Mouse (Mus musculus): ENCODE results near the gene Cfb. TPM values are rescaled to one million over a fixed set of nuclear protein-coding genes. Genes with fewer than 3 reads are reported as not detected.

Gene Cfb
- polyA plus RNA-seq (2012; rRNA removed), result 16.7 and 26.4 TPM in 2 replicates

DNA sequence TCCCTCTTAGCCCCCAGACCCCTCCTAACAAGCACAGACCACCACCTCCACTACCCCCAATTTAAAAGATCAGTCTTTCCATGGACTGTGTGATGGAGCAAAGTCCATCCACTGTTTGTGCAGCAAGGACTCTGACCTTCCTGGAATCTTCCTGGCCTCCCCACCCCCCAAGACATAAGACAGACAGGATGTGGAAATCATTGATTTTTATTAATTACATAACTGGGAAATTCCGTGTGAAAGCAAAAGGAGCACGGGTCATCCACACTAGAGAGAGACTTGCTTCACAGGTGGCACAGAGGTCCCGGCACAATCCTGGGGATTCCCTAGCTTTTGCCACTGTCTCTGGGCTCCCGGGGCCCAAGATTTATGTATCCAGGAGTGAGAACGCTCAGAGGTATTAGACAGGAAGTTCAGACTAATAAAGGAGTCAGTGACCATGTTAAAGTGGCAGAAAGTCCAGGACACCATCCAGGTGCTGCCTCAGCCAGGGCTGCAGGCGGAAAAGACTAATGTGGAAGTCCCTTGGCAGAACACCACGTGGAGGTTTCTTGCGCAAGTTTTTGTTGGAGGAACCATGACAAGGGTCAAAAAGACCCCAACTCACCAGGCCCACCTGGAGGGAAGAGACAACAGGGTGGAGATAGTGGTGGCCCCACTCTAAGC lies at the start of gene Cfb:
TSS of gene Cfb (minus strand) at position 103 of the 666 bp plus-strand sequence.

DNA sequence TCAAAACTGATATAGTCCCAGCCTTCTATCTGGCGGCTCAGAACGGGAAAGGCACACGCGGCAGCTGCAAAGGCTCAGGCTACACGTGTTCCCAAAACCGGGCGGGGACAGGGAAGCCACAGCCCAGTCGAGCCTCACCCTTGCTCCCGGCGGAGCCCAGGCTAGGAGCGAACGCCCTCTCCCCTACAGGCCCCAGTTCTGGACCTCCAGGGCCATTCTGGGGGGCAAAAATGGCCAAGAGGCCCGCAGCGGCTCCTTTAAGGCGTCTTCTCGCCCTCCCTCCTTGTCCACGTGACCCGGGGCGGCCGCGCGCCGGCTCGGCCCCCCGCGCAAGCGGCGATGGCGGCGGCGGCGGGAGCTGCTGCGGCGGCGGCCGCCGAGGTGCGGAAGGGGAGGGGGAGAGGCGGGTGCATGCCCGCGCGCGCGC lies 35.9 kb upstream of the Cfb start, which contains the start of the genes C2 and Ehmt2:
TSS of gene C2 (minus strand) at position 106 of the 427 bp plus-strand sequence.
TSS of gene Ehmt2 (plus strand) at position 310 of the 427 bp plus-strand sequence.

DNA sequence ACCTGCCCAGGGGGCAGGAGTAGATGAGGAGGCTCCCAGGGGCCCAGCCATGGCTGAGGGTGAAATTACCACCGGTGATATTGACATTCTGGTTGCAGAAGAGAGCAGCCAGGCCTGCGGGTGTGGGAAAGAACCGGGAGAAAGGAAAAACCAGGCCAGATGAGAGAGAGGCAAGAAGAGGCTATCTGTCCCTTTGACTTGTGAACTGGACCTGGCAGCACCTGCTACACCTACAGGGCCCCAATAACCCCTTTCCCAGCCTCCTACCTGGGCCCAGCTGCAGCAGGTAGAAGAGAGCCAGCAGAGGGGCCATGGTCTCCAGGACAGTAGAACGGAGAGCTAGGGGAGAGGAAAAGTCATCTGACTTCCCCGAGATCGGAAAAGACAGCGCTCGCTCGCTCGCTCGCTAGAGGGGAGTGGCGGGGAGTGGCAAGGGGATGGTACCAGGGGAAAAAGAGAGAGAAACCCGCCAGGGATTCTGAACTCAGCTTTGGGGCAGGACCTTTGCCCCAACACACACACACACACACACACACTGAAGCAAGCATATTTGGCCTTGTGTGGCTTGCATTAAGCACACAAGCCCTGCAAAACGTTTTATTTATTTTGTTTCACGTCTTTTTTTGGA lies 19.5 kb upstream of the Cfb start, which contains the start of gene Gm20547:
TSS of gene Gm20547 (minus strand) at position 360 of the 628 bp plus-strand sequence.

DNA sequence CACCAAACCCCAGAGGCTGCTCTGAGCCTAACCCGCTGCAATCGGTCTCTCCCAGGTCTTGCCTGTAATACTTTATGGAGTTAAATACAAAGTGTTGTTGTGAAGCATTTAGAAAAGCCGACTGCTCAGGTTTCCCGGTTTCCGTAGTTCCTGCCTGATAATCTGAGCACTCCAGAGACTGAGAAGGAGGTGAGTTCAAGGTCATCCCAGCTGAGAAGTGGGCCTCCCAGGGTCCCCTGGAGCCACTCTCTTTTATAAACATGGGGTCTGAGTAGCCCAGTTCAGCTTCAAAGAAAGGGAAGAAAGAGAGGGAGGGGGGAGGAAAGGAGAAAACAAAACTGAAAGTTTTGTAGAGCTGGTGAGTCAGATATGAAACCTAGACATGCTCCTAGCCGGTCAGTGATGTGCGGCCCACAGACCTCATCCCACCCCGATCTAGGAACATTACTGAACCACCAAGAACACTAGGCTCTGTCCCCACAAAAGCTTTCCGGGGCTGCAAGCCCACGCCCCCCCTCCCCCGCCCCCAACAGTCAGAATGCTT lies 17.1 kb upstream of the Cfb start, which contains the start of gene Zbtb12:
TSS of gene Zbtb12 (plus strand) at position 148 of the 544 bp plus-strand sequence.

DNA sequence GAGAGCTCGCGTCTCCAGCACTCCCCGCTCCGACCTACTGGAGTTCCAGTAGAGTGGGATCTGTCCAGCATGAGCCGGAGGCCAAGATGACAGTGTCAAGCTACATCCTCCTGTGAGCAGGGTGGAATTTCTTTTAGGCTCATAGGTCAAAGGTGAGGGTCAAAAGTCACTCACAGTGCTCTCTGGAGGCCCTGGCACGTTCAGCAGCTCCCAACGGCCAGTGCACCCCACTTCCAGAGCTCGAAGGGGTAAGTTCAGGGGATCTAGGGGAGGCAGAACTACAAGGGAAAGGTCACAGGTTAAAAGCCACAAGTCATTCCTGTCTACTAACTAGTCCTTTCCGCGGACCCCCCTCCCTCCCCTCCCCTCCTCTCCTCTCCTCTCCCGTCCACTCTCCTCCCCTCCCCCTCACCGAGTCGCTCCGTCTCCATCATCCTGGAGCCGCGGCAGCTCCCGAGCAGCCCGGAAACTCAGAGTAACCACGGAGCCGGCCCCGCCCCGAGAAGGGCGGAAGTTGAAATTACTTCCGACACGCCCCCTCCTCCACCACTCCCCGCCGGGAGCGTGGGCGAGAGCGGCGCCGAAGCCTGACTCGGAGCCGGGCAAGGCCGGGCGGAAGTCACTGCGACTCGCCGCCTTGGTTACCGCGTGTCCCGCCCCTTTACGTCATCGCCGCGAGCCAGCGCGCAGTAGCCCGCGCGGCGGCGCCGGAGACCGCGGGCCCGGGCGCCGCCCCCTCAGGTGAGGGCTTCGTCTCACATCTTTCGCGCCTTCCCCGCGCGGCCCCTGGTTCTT lies 12.4 kb downstream of the Cfb start, which contains the start of the genes Skiv2l and Nelfe:
TSS of gene Skiv2l (minus strand) at position 489 of the 795 bp plus-strand sequence.
TSS of gene Nelfe (plus strand) at position 670 of the 795 bp plus-strand sequence.

DNA sequence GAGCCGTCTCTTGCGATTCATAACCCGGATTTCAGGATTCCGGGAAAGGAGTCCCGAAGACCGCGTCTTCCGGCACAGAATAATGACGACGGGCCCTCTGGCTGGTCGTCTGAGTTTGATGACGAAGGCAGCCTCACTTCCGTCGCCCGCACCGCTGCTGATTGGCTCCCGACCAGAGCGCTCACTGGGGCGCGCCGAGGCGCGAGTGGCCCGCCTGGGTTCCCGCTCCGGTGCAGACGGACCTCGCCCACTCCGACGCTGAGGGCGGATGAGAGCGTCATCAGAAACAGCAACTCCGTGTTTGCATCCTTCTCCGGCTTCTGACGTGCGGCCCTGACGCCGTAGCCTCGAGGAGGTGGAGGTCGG lies 25.5 kb downstream of the Cfb start, which contains the start of the genes Stk19 and Dxo:
TSS of gene Stk19 (minus strand) at position 90 of the 366 bp plus-strand sequence.
TSS of gene Dxo (plus strand) at position 164 of the 366 bp plus-strand sequence.

Other genes starting within 250 kb of the Cfb start
- gene Egfl8, start 246.5 kb downstream of the Cfb start, polyA plus RNA-seq (2012; rRNA removed), result 3.9 and 5.0 TPM in 2 replicates
- gene Ppt2, start 234.0 kb downstream of the Cfb start, polyA plus RNA-seq (2012; rRNA removed), result 41.5 and 54.3 TPM in 2 replicates
- 6.4 and 7.2 TPM in 2 replicates for gene Prrt1, start 233.0 kb downstream of the Cfb start, polyA plus RNA-seq (2012; rRNA removed)
- 2.6 and 5.9 TPM in 2 replicates for gene Fkbpl, start 217.8 kb downstream of the Cfb start, polyA plus RNA-seq (2012; rRNA removed)
- gene Atf6b, start 215.4 kb downstream of the Cfb start, polyA plus RNA-seq (2012; rRNA removed), result 121 and 125 TPM in 2 replicates
- 47.5 and 63.3 TPM in 2 replicates for gene Tnxb, start 192.0 kb downstream of the Cfb start, polyA plus RNA-seq (2012; rRNA removed)
- gene C4b, start 118.6 kb downstream of the Cfb start, polyA plus RNA-seq (2012; rRNA removed), result 35.2 and 35.5 TPM in 2 replicates
- gene Cyp21a1, start 58.0 kb downstream of the Cfb start, polyA plus RNA-seq (2012; rRNA removed), result 1.5 and 2.7 TPM in 2 replicates
- gene Stk19, start 25.6 kb downstream of the Cfb start, polyA plus RNA-seq (2012; rRNA removed), result 56.5 and 60.0 TPM in 2 replicates
- 45.2 and 55.1 TPM in 2 replicates for gene Dxo, start 25.5 kb downstream of the Cfb start, polyA plus RNA-seq (2012; rRNA removed)
- gene Skiv2l, start 12.3 kb downstream of the Cfb start, polyA plus RNA-seq (2012; rRNA removed), result 114 and 120 TPM in 2 replicates
- gene Nelfe, start 12.1 kb downstream of the Cfb start, polyA plus RNA-seq (2012; rRNA removed), result 24.5 and 28.4 TPM in 2 replicates
- gene Zbtb12, start 17.0 kb upstream of the Cfb start, polyA plus RNA-seq (2012; rRNA removed), result 31.4 and 37.2 TPM in 2 replicates
- 0.06 TPM in 1 of 2 replicates, not detected in the other for gene Gm20547, start 19.5 kb upstream of the Cfb start, polyA plus RNA-seq (2012; rRNA removed)
- gene C2, start 35.7 kb upstream of the Cfb start, polyA plus RNA-seq (2012; rRNA removed), result 44.6 and 48.4 TPM in 2 replicates
- gene Ehmt2, start 36.0 kb upstream of the Cfb start, polyA plus RNA-seq (2012; rRNA removed), result 397 and 463 TPM in 2 replicates
- 10.4 and 10.5 TPM in 2 replicates for gene Slc44a4, start 51.9 kb upstream of the Cfb start, polyA plus RNA-seq (2012; rRNA removed)
- gene Neu1, start 68.7 kb upstream of the Cfb start, polyA plus RNA-seq (2012; rRNA removed), result 41.7 and 43.1 TPM in 2 replicates
- gene Hspa1b, start 96.7 kb upstream of the Cfb start, polyA plus RNA-seq (2012; rRNA removed), result 132 and 153 TPM in 2 replicates
- gene Gm20481, start 107.4 kb upstream of the Cfb start, polyA plus RNA-seq (2012; rRNA removed), result 1.1 TPM in 1 of 2 replicates, not detected in the other
- 71.2 and 74.4 TPM in 2 replicates for gene Hspa1a, start 109.6 kb upstream of the Cfb start, polyA plus RNA-seq (2012; rRNA removed)
- gene Hspa1l, start 110.2 kb upstream of the Cfb start, polyA plus RNA-seq (2012; rRNA removed), result 0.28 and 0.47 TPM in 2 replicates
- 107 and 128 TPM in 2 replicates for gene Lsm2, start 119.3 kb upstream of the Cfb start, polyA plus RNA-seq (2012; rRNA removed)
- gene Vars, start 138.5 kb upstream of the Cfb start, polyA plus RNA-seq (2012; rRNA removed), result 349 and 387 TPM in 2 replicates
- gene Vwa7, start 154.1 kb upstream of the Cfb start, polyA plus RNA-seq (2012; rRNA removed), result 1.6 and 1.7 TPM in 2 replicates
- 2.2 and 3.1 TPM in 2 replicates for gene Sapcd1, start 165.5 kb upstream of the Cfb start, polyA plus RNA-seq (2012; rRNA removed)
- gene Msh5, start 184.2 kb upstream of the Cfb start, polyA plus RNA-seq (2012; rRNA removed), result 2.8 and 3.2 TPM in 2 replicates
- gene Clic1, start 187.4 kb upstream of the Cfb start, polyA plus RNA-seq (2012; rRNA removed), result 134 and 150 TPM in 2 replicates
- gene Ddah2, start 196.5 kb upstream of the Cfb start, polyA plus RNA-seq (2012; rRNA removed), result 113 and 116 TPM in 2 replicates
- not detected in 2 replicates for gene Ly6g6c, start 202.9 kb upstream of the Cfb start, polyA plus RNA-seq (2012; rRNA removed)
- 0.25 and 0.36 TPM in 2 replicates for gene Mpig6b, start 203.7 kb upstream of the Cfb start, polyA plus RNA-seq (2012; rRNA removed)
- 13.7 and 17.0 TPM in 2 replicates for gene Ly6g6e, start 214.4 kb upstream of the Cfb start, polyA plus RNA-seq (2012; rRNA removed)
- gene Ly6g6d, start 215.5 kb upstream of the Cfb start, polyA plus RNA-seq (2012; rRNA removed), result 7.4 and 8.5 TPM in 2 replicates
- not detected in 2 replicates for gene Ly6g6f, start 223.1 kb upstream of the Cfb start, polyA plus RNA-seq (2012; rRNA removed)
- 223 and 260 TPM in 2 replicates for gene Abhd16a, start 226.7 kb upstream of the Cfb start, polyA plus RNA-seq (2012; rRNA removed)
- not detected in 2 replicates for gene Ly6g5c, start 245.8 kb upstream of the Cfb start, polyA plus RNA-seq (2012; rRNA removed)